Mouse (Mus musculus): ENCODE results near the gene Prr5. TPM values are rescaled to one million over a fixed set of nuclear protein-coding genes. Genes with fewer than 3 reads are reported as not detected.
A peak's percentile ranks its signal among the peaks of the same experiment; 100 is the strongest.

Gene Prr5
- polyA plus RNA-seq (2012; ENCODE audit: insufficient read depth, insufficient read length, missing spikeins), result not detected in 2 replicates

- Histone ChIP-seq H3K4me1 (ENCODE audit: control insufficient read depth, insufficient read depth, low read length) (no peaks in the 10 kb centered on the region), H3K4me3 (ENCODE audit: insufficient read depth, low read length) (no peak within 1 kb of the TSS), H3K27ac (ENCODE audit: insufficient read depth, low read depth, low read length) (no peak within 1 kb of the TSS)
- TF ChIP-seq POLR2A (IDR thresholded peaks at IDR 0.05; ENCODE audit: borderline replicate concordance, low read depth, low read length), result no peak
- no peak for TF ChIP-seq CTCF (IDR thresholded peaks at IDR 0.05; ENCODE audit: low read depth, low read length)
These were observed at the start of gene Prr5 for GRCm38 (mm10) chr15:84668938-84669747. Gene Prr5, plus strand, starts transcription at chr15:84669620.

GRCm38 (mm10) chr15:84620028-84620427 lies 49.4 kb upstream of the Prr5 start:
- Histone ChIP-seq H3K27ac (ENCODE audit: insufficient read depth, low read depth, low read length) (no peak overlapping the region), H3K4me1 (ENCODE audit: control insufficient read depth, insufficient read depth, low read length) (no peaks in the 10 kb centered on the region), H3K4me3 (ENCODE audit: insufficient read depth, low read length) (no peak overlapping the region)
- TF ChIP-seq POLR2A (IDR thresholded peaks at IDR 0.05; ENCODE audit: borderline replicate concordance, low read depth, low read length), result no peak
- TF ChIP-seq CTCF (IDR thresholded peaks at IDR 0.05; ENCODE audit: low read depth, low read length), result no peak

- Histone ChIP-seq H3K4me3 (ENCODE audit: insufficient read depth, low read length) (no peak overlapping the region), H3K27ac (ENCODE audit: insufficient read depth, low read depth, low read length) (no peak overlapping the region), H3K4me1 (ENCODE audit: control insufficient read depth, insufficient read depth, low read length) (no peaks in the 10 kb centered on the region)
- no peak for TF ChIP-seq CTCF (IDR thresholded peaks at IDR 0.05; ENCODE audit: low read depth, low read length)
- no peak for TF ChIP-seq POLR2A (IDR thresholded peaks at IDR 0.05; ENCODE audit: borderline replicate concordance, low read depth, low read length)
These were observed 47.5 kb upstream of the Prr5 start for GRCm38 (mm10) chr15:84621722-84622428.

GRCm38 (mm10) chr15:84624870-84625269 lies 44.5 kb upstream of the Prr5 start:
- TF ChIP-seq POLR2A (IDR thresholded peaks at IDR 0.05; ENCODE audit: borderline replicate concordance, low read depth, low read length) (no peak), CTCF (IDR thresholded peaks at IDR 0.05; ENCODE audit: low read depth, low read length) (no peak)
- no peak overlapping the region for H3K27ac ChIP-seq (ENCODE audit: insufficient read depth, low read depth, low read length)
- no peak overlapping the region for H3K4me3 ChIP-seq (ENCODE audit: insufficient read depth, low read length)
- H3K4me1 ChIP-seq (ENCODE audit: control insufficient read depth, insufficient read depth, low read length), result no peaks in the 10 kb centered on the region

GRCm38 (mm10) chr15:84625712-84626414 lies 43.6 kb upstream of the Prr5 start:
- no peaks in the 10 kb centered on the region for H3K4me1 ChIP-seq (ENCODE audit: control insufficient read depth, insufficient read depth, low read length)
- no peak for TF ChIP-seq CTCF (IDR thresholded peaks at IDR 0.05; ENCODE audit: low read depth, low read length)
- TF ChIP-seq POLR2A (IDR thresholded peaks at IDR 0.05; ENCODE audit: borderline replicate concordance, low read depth, low read length), result no peak

GRCm38 (mm10) chr15:84627308-84627707 lies 42.1 kb upstream of the Prr5 start:
- no peak for TF ChIP-seq POLR2A (IDR thresholded peaks at IDR 0.05; ENCODE audit: borderline replicate concordance, low read depth, low read length)
- TF ChIP-seq CTCF (IDR thresholded peaks at IDR 0.05; ENCODE audit: low read depth, low read length), result no peak
- Histone ChIP-seq H3K4me1 (ENCODE audit: control insufficient read depth, insufficient read depth, low read length) (no peaks in the 10 kb centered on the region), H3K4me3 (ENCODE audit: insufficient read depth, low read length) (no peak overlapping the region), H3K27ac (ENCODE audit: insufficient read depth, low read depth, low read length) (no peak overlapping the region)

More at GRCm38 (mm10) chr15:84625712-84626414, 43.6 kb upstream of the Prr5 start:
- H3K27ac ChIP-seq (ENCODE audit: insufficient read depth, low read depth, low read length), result no peak overlapping the region
- no peak overlapping the region for H3K4me3 ChIP-seq (ENCODE audit: insufficient read depth, low read length)

GRCm38 (mm10) chr15:84629680-84630079 lies 39.7 kb upstream of the Prr5 start:
- peak; percentile 39; the same call in 1 of the 2 replicates for TF ChIP-seq CTCF (IDR thresholded peaks at IDR 0.05; ENCODE audit: low read depth, low read length)
- TF ChIP-seq POLR2A (IDR thresholded peaks at IDR 0.05; ENCODE audit: borderline replicate concordance, low read depth, low read length), result no peak
- Histone ChIP-seq H3K27ac (ENCODE audit: insufficient read depth, low read depth, low read length) (no peak overlapping the region), H3K4me1 (ENCODE audit: control insufficient read depth, insufficient read depth, low read length) (no peaks in the 10 kb centered on the region), H3K4me3 (ENCODE audit: insufficient read depth, low read length) (no peak overlapping the region)

- TF ChIP-seq CTCF (IDR thresholded peaks at IDR 0.05; ENCODE audit: low read depth, low read length) (peak; percentile 98), POLR2A (IDR thresholded peaks at IDR 0.05; ENCODE audit: borderline replicate concordance, low read depth, low read length) (no peak)
These were observed 37.9 kb upstream of the Prr5 start for GRCm38 (mm10) chr15:84631560-84631959.

GRCm38 (mm10) chr15:84634361-84634760 lies 35.1 kb upstream of the Prr5 start:
- no peak overlapping the region for H3K27ac ChIP-seq (ENCODE audit: insufficient read depth, low read depth, low read length)
- H3K4me1 ChIP-seq (ENCODE audit: control insufficient read depth, insufficient read depth, low read length), result peaks cover 9% of the 10 kb centered on the region
- H3K4me3 ChIP-seq (ENCODE audit: insufficient read depth, low read length), result no peak overlapping the region
- TF ChIP-seq POLR2A (IDR thresholded peaks at IDR 0.05; ENCODE audit: borderline replicate concordance, low read depth, low read length) (no peak), CTCF (IDR thresholded peaks at IDR 0.05; ENCODE audit: low read depth, low read length) (no peak)

More at GRCm38 (mm10) chr15:84631560-84631959, 37.9 kb upstream of the Prr5 start:
- no peaks in the 10 kb centered on the region for H3K4me1 ChIP-seq (ENCODE audit: control insufficient read depth, insufficient read depth, low read length)
- H3K27ac ChIP-seq (ENCODE audit: insufficient read depth, low read depth, low read length), result no peak overlapping the region
- no peak overlapping the region for H3K4me3 ChIP-seq (ENCODE audit: insufficient read depth, low read length)

Data from bone marrow macrophage, adult 2 months (primary cell).